Mouse (Mus musculus) spleen, adult 12 weeks (tissue): ENCODE results near the gene Otoa.

Experiments used
- DNase-seq: peaks from one replicate; pipeline ENCODE4 v3.0.0; 2022; ENCODE audit warnings: low spot score

Otoa gene

DNA sequence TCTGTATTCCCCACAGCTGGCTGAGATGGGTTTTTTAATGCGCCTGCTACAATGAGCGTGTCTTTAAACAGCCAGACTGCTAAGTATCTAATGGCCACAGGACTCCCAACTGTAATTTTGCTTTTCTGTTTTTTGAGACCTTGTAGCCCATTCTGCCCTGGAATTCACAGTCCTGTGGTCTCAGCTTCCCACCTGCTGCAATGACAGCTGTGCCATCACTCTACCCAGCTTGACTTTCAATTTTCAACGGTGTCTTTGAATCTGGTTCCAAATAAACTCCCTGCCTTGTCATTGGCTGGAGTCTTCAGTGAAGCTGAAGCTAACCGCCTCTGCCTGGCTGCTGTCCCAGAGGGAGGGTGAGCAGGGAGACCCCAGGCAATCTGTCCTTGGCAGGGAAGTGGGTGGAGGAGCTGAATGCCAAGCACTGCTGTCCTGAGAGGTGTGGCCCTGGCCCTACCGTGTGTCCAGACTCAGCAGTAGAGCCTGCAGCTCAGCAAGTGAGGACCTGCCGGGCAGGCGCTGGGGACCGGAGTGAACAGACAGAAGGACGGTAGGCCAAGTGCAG is 1.6 kb downstream of the Otoa start:
- DNase-seq: no peak

- no peak for DNase-seq
These were observed 3.5 kb downstream of the Otoa start for GRCm38 (mm10) chr7:121084840-121085453.

- no peak for DNase-seq
These were observed 4.0 kb downstream of the Otoa start for GRCm38 (mm10) chr7:121085500-121085899.

GRCm38 (mm10) chr7:121088745-121089144 is 7.3 kb downstream of the Otoa start:
- no peak for DNase-seq

DNA sequence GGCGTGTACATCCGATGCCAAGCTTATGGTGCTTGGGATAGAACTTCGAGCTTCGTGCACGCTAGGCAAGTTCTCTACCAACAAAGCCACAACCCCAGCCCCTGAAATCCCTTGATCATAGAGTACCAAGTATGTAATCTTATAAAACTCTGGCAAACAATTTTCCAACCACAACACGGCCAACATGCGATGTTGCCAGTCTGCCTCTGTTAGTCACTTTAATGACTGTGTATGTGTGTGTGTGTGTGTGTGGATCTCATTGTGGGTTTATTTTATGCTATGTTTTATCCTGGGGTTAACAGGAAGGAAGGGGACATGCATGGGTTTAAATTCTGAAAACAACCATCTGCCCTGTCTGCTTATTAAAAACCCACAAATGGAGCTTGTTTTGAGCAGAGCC is 9.3 kb downstream of the Otoa start:
- DNase-seq: no peak

DNA sequence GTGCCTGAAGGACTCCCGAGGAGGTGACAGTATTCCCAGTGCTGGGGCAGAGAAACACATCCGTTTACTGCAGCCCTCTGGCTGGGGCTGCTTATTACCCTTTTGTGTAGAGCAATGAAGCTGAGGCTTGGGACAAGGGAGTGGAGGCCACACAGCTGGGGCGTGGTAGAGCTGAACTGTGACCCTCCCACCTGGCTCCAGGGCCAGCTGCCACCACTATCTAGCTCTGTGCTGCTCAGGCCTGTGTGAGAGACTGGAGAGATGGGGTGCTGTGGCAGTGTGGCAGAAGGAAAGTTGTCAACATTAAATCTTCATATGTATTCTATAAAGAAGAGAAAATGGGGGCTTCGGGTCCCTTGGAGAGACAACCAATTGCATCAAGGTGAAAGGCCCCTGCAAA is 11.6 kb downstream of the Otoa start:
- no peak for DNase-seq

GRCm38 (mm10) chr7:121098614-121099389 is 17.4 kb downstream of the Otoa start:
- DNase-seq: no peak

DNA sequence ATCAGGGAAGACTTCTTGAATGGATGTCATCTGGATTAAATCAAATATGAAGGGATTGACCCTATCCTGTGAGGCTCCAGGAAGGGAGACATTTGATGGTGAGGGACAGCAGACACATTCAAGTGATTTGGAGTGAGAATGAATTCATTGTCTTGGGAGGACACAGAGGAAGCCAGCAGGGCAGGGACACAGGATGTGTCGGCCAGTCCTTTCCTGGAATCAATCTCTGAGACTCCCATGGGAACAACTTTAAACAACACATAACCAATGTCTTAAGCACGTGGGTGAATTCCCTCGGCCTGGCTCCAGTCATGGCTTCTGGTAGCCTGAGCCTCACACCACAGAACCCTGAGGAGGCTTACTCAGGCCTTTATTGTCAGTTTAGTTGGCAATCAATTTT is 26.4 kb downstream of the Otoa start:
- DNase-seq: no peak

- no peak for DNase-seq
These were observed 29.9 kb downstream of the Otoa start for GRCm38 (mm10) chr7:121111321-121111720.

- no peak for DNase-seq
These were observed 30.3 kb downstream of the Otoa start for GRCm38 (mm10) chr7:121111762-121112161.

DNA sequence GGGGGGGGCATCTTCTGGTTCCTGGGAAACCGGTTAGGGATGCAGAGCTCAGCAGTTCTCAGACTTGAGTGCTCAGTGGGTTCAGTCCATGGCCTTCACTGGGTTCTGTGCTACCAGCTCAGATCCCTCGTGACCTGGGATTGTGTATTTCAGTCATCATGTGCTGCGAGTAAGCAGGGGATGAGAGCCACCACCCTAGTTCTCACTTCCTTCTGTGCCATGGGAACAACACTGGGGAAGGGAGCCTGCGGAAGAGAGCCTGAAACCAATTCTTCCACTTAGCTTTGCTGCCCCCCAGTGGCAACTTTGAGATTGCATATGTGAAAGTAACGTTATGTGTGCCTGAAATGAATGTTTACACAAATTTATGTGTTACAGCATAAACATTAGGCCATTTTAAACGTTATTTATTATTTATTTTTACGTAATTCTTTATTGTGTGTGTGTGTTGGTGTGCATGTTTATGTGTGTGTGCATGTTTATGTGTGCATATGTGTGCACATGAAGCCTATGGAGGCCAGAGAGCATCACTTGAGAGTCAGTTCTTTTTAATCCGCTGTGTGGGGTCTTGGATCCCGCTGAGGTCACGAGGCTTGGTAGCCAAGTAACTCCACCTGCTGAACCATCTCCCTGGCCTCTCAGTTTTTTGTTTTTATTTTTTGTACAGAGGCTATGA is 38.8 kb downstream of the Otoa start:
- DNase-seq: peak; percentile 42

DNA sequence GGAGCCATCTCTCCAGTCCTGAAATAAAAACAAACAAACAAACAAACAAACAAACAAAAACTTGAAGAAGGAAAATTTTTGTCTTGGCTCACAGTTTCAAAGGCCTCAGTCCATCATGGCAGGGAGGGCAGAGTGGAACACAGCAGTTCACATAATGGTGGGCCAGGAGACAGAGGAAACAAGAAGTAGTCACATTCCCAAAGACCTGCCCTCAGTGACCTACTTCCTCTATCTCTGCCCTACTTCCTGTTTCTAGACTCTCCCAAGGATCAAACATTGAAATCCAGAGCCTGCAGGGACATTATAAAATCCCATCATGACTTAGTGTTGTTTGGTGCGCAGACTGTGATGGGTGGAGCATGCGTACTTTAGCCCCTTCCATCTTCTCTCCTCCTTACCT is 49.4 kb downstream of the Otoa start:
- no peak for DNase-seq

GRCm38 (mm10) chr7:121141274-121141673 is 59.8 kb downstream of the Otoa start:
- no peak for DNase-seq

DNA sequence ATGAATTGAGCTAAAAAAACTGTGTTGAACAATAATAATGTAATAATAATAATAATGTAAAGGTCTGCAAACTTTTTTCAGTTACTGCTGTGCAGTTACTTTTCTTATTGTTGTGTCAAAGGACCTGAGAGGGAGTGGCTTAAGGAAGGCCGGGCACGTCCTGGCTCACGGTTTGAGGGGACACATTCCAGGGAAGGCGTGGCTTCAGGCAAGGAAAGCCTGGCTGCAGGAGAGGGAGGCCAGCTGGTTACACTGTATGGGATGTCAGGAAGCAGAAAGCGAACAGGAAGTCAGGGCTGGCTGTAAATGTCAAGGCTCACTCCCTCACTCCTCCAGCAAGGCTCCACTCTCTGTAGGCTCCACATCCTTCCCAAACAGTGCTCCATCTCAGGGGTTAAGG is 69.2 kb downstream of the Otoa start:
- DNase-seq: no peak

- DNase-seq: no peak
These were observed 70.7 kb downstream of the Otoa start for GRCm38 (mm10) chr7:121152186-121152585.

DNA sequence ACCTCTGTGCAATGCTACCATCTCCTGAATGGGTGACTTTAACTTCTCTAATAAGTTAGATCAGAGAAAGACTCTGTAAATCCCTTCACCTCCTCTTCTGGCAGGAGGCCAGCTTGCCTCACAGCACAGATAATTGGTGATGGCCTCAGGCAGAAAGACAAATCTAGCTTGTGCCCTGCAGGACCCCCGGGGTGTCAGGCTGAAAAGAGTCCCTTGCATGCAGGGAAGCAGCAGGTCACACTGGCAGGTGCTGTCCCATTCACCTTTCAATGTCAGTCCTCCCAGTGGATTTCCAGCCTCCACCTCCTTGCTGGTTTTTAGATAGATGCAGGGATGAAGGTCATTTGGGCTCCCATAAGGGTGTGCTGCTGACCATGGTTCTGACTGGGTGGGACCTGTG is 84.2 kb downstream of the Otoa start:
- no peak for DNase-seq

DNA sequence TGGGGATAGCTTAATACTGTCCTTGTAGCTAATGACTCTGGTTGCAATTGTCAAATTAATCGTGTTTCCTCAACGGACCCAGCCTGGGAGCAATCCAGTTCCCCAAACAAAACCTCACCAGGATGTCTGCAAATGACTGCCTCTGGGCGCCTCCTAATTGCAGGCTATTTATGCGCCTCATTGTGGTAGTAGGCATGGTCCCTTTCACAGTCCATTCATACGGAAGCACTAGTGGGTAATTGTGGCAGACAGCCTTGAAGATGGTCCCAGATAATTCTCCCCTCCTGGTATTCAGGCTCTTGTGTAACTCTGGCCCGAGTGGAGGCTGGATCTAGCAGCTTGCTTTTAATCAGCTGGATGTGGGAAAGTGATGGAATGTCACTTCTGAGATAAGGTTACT is 90.4 kb downstream of the Otoa start:
- no peak for DNase-seq

GRCm38 (mm10) chr7:121187201-121187786 is 105.8 kb downstream of the Otoa start:
- no peak for DNase-seq

GRCm38 (mm10) chr7:121188976-121189375 is 107.5 kb downstream of the Otoa start:
- DNase-seq: no peak

DNA sequence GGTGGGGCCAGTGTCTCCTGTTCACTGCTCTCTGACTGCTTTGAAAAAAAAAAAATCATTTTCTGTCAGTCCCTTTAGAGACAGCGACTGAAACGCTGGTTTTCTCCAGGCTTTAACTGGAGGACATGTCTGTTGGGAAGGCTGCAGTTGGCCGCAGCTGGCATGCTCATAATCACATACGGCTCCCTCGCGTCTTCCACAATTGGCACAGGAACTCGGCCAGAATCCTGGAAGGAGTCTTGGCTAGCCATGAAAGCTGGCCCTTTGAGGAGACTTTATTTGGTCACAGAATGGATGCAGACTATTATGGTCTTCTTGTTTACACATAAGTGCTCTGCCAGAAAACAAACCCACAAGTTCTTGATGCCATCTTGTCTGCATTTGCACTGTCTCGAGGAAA is 117.5 kb downstream of the Otoa start:
- no peak for DNase-seq

DNA sequence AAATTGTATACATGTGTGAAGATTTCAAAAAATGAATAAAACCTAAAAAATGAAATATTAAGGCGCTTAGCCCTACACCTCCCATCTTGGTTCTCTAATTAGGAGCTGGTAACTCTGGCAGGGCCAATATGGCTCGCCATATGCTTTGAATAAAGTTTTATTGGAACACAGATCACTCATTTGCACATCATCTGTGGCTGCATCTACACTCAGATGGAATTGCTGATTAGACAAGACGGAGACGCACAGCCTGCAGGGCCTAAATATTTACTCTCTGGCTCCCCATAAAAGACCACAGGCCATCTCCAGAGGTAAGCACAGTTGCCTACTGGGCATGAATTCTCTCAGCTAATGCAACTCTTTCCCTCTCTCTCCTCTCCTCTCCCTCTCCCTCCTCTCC is 130.4 kb downstream of the Otoa start:
- DNase-seq: no peak
